Mouse (Mus musculus) cortical plate, adult 2 months (tissue): ENCODE measurements around the gene Zfp281. TPM values are rescaled to one million over a fixed set of nuclear protein-coding genes. Genes with fewer than 3 reads are reported as not detected.

ENCODE experiments used
- H3K27ac ChIP-seq: fragments of 200-500 bp; 2 replicates; pipeline ENCODE4 v1.5.1; 2012; ENCODE audit warnings: low read length, control low read depth, inconsistent platforms; ENCODE audit not compliant: insufficient read depth
- H3K4me1 ChIP-seq: fragments of 200-500 bp; 2 replicates; pipeline ENCODE4 v1.6.1; 2011; ENCODE audit warnings: low read length; ENCODE audit not compliant: control insufficient read depth, insufficient read depth
- H3K4me3 ChIP-seq: fragments of 200-500 bp; 2 replicates; pipeline ENCODE4 v1.5.1; 2011; ENCODE audit warnings: mild to moderate bottlenecking, low read length, control low read depth; ENCODE audit not compliant: insufficient read depth
- CTCF ChIP-seq: fragments of 200-500 bp; IDR thresholded peaks from 2 replicates; pipeline ENCODE4 v1.5.1; 2011; ENCODE audit warnings: mild to moderate bottlenecking, control low read depth, low read length; ENCODE audit not compliant: insufficient read depth; ENCODE audit errors: extremely low read depth
- POLR2A ChIP-seq: fragments of 200-500 bp; IDR thresholded peaks from 2 replicates; pipeline ENCODE4 v1.6.1; 2011; ENCODE audit warnings: mild to moderate bottlenecking, low read length, control low read depth; ENCODE audit not compliant: insufficient read depth; ENCODE audit errors: extremely low read depth
- polyA plus RNA-seq: library from polyadenylated mRNA; depleted of rRNA; stranded (reverse); fragments of >200 nt; gene quantifications from 2 replicates; pipeline ENCODE4 v1.2.3, GENCODE M21; 2012

The Zfp281 gene
- polyA plus RNA-seq, 1 experiment, result 12.9 TPM

DNA sequence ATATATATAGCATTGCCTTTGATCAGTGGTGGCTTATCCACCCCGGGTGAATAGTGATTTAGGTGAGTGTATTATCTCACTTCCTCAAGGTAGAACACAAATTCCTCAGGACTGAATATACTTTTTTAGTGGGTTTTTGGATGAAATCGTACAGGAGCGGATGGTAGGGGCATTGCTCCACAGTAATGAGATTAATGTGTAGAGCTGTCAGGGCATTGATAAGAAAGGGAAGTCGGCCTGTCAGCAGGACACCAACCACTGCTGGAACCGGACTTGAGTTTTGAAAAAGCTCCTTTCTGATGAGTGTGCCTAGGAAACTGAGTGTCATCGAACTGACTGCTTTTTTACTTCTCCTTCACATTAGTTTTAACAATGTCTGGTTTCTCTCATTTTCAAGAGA, 10.9 kb downstream of the Zfp281 start:
- no peak overlapping the region; the same call in 1 of the 2 replicates for H3K27ac ChIP-seq
- H3K4me1 ChIP-seq, result no peaks in the 10 kb centered on the region
- TF ChIP-seq POLR2A, result no peak
- H3K4me3 ChIP-seq, result no peak overlapping the region

DNA sequence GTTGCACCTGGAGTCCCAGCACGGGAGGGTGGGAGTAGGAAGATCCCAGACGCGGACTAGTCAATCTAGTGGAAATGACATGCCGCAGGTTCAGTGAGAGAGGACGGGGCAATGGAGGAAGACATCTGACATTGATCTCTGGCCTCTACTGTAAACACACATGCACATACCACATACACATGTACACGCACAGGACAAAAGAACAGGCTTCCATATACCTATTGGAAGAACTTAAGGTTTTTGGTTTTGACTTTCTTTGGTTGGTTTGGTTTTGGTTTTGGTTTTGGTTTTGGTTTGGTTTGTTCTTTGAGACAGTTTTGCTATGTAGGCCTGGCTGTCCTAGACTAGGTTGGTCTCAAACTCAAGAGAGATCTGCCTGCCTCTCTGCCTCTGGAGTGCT, 12.2 kb downstream of the Zfp281 start:
- TF ChIP-seq CTCF (no peak), POLR2A (no peak)
- Histone ChIP-seq H3K4me3 (no peak overlapping the region), H3K4me1 (no peaks in the 10 kb centered on the region), H3K27ac (no peak overlapping the region)

DNA sequence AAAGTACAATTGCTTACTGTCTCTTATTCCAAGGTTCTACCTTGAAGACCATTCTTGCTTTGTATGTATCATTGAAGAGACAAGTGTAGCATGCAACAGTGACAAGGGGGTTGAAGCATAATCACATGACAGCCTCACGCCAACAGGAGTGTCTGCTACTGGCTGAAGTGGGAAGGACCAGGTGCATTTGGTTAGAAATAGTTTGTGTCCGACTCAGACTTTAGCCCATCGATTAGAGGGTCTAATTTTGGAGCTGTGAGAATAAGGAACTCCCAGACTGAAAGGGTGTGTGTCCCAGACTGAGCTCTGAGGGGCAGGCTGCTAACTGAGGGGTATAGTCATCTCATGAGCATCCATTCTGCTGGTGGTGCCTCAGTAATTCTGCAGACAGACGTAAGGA, 13.0 kb downstream of the Zfp281 start:
- Histone ChIP-seq H3K27ac (no peak overlapping the region), H3K4me3 (no peak overlapping the region), H3K4me1 (no peaks in the 10 kb centered on the region)
- no peak for TF ChIP-seq POLR2A

DNA sequence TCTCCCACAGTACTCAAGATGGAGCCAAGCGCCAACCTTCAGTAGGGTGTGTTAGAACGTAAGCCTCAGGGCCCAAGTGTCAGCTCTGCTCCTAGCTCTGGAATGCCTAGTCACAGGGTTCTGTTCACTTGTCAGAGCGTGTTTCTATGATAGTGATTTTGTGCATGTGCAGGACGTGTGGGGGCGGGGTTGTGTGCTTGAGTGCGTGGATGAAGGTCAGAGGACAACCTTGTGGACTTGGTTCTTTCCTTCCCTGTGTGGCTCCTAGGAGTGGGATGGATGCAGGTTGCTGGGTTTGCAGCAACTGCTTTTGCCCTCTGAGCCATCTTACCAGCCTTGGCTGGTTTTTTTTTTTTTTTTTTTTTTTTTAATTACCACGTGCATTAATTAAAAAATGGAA, 13.5 kb downstream of the Zfp281 start:
- Histone ChIP-seq H3K27ac (no peak overlapping the region), H3K4me3 (no peak overlapping the region), H3K4me1 (no peaks in the 10 kb centered on the region)
- TF ChIP-seq POLR2A, result no peak
- no peak for TF ChIP-seq CTCF

DNA sequence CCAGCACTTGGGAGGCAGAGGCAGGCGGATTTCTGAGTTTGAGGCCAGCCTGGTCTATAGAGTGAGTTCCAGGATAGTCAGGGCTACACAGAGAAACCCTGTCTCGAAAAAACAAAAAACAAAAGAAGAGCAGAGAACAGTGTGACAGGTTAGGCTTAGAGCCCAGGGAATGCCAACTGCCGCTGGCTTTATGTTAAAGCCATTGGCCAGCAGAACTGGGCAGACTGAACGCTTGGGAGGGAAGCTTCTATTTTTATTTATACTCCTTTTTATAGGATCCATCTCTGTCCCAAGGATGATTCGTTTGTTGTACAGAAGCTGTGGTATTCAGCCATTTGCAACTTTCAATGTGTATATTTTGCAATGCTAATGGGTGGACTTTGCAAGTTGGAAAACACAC, 14.0 kb downstream of the Zfp281 start:
- Histone ChIP-seq H3K4me3 (no peak overlapping the region), H3K27ac (no peak overlapping the region), H3K4me1 (no peaks in the 10 kb centered on the region)
- TF ChIP-seq POLR2A, result no peak
- TF ChIP-seq CTCF, result no peak

- no peak for TF ChIP-seq CTCF
- TF ChIP-seq POLR2A, result no peak
- no peaks in the 10 kb centered on the region for H3K4me1 ChIP-seq
- H3K27ac ChIP-seq, result no peak overlapping the region
- no peak overlapping the region for H3K4me3 ChIP-seq
Measured at GRCm38 (mm10) chr1:136639221-136639620, 14.5 kb downstream of the Zfp281 start.

DNA sequence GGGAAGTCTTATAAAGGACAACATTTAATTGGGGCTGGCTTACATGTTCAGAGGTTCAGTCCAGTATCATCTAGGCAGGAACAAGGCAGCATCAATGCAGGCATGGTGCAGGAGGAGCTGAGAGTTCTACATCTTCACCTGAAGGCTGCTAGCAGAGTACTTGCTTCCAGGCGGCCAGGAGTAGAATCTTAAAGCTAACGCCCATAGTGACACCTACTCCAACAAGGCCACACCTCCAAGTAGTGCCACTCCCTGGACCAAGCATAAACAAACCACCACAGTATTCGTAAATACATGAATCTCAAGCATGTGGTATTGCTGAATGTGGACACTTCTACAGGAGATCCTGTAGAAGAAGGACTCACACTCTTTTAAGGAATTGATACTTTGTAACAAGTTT, 18.0 kb downstream of the Zfp281 start:
- H3K27ac ChIP-seq, result no peak overlapping the region
- H3K4me1 ChIP-seq, result no peaks in the 10 kb centered on the region
- TF ChIP-seq POLR2A (no peak), CTCF (no peak)
- H3K4me3 ChIP-seq, result no peak overlapping the region

- H3K27ac ChIP-seq, result no peak overlapping the region
- H3K4me3 ChIP-seq, result no peak overlapping the region
- TF ChIP-seq POLR2A, result no peak
- no peak for TF ChIP-seq CTCF
- no peaks in the 10 kb centered on the region for H3K4me1 ChIP-seq
Measured at GRCm38 (mm10) chr1:136644486-136644885, 19.8 kb downstream of the Zfp281 start.

DNA sequence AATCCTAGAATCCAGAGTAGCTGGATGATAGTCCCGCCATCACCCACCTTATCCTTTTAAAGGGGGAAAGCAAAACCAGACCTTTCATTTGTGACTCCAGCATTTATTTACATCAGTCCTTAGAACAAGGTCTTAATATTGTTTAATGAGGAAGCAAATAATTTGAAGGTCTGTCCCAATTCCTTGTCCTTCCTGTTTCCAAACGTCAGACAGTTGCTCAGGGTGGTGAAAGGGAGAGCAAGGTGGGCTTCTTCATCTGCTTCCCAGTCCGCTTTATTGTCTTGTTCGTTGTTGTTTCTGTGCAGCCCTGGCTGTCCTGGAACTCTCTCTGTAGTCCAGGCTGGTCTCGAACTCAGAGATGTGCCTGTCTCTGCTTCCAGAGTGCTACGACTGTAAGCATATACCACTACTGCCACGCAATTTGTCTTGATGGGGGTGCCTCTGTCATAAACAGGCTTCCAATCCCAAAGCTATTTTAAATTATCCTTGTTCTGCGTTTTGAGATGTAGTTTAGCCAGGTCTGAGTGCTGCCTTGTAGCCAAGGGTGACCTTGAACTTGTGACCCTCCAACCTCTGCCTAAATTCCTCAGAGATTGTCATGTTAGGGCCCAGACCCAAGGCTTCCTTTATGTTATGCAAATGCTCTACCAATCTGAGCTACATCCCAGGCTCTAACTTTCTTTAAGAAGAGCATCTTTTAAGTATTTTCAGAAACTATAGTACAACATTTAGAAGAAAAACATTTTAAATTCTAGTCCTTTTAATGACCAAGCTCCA, 21.3 kb downstream of the Zfp281 start:
- TF ChIP-seq POLR2A (no peak), CTCF (no peak)

GRCm38 (mm10) chr1:136652066-136652465, 27.4 kb downstream of the Zfp281 start:
- H3K4me1 ChIP-seq, result peaks cover 1% of the 10 kb centered on the region; the same call in 1 of the 2 replicates
- H3K4me3 ChIP-seq, result no peak overlapping the region
- TF ChIP-seq CTCF, result no peak
- TF ChIP-seq POLR2A, result no peak
- H3K27ac ChIP-seq, result no peak overlapping the region

More for the DNA sequence above, 21.3 kb downstream of the Zfp281 start:
- no peak overlapping the region for H3K4me3 ChIP-seq
- H3K4me1 ChIP-seq, result peaks cover under 1% of the 10 kb centered on the region; the same call in 1 of the 2 replicates
- H3K27ac ChIP-seq, result no peak overlapping the region
